Mouse (Mus musculus) adrenal gland (tissue): ENCODE results near the gene Vdr.

Experiments
- intact Hi-C: fragments of 180-260 bp; cut with DNase I; formaldehyde crosslinking; loops from one replicate; pipeline ENCODE4 v1.15.1; 2025

The Vdr gene

DNA sequence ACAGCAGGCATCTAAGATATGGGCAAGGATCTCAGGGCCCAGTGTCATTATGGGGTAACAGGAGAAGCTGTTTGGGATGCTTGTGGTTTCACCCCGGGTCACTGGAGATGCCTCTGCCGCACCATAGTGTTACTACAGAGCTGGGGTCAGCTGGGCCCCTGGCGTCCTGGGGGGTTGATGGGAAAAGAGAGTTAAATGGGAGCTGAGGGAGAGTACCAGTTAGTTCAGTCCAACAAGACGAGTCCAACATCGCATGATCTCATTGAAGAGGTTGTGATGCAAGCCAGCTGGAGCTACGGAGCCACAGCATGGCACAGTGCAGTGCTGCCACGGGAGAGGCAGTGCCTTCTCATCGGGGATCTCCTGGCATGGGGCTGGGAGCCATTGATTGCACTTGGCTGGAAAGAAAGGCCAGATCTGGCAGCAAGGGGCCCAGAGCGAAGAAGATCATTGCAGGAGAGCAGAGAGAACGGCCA lies 22.9 kb downstream of the Vdr start:
- intact Hi-C loops: no loop called here

DNA sequence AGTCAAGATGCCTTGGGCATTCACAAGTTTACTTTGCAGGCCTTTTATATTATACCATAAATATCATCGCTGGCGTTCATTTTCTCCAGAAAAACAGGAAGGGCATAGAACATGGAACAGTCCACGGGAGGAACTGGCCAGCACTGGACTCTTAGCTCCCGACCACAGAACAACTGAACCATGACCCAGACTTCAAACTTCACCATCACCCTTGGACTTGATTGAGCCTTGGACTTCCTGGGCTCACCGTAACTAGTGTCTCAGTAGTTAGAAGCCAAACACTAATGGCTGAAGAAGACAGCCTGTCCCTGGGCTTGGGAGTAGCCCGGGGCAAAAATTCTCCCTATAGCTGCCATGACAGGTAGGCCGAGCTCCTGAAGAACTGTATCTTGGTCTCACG lies 29.0 kb downstream of the Vdr start:
- intact Hi-C loops: no loop called here

DNA sequence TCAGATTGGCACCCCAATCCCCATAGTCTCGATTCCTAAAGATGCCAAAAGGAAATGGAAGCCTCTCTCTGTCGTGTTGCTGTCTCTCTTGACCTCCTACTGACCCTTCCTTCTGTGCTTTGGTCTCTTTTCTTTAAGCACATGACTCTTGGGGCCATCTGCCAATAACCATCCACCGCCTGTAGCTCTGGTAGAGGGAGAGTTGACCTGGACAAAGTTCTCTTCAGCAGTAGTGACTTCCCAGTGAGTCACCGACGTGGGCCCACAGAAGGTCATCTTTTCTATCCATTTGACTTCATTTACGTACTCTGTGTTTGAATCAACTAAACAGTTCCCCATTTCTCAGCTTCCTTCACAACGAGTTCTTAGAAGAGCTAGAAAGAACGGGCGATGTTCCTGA lies 30.0 kb downstream of the Vdr start:
- intact Hi-C loops: no loop called here

DNA sequence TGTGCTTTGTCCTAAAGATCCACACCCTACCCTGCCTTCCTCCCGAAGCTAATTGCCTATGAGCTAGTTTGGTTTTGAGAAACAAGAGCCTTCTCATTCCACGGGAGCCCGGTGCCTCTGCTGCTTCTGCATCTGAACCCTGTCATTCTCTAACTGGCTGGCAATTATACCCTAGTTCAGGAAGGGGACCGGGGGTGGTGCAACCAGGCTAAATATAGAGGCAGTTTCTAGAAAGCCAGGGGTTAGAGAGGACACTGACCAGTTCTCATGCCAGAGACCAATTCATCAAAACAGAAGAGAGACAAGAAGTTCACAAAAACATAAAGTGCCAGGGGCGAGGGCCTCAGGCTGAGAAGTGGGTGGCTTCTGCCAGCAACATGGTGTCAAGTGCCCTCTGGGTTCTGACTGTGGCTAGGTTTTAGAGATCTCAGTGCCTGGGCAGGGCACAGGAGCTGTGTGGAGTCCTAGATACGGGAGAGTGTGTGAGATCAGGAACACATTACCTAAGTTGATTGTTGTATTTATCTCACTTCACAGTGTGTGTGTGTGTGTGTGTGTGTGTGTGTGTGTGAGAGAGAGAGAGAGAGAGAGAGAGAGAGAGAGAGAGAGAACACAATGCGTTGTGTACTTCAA lies 31.6 kb downstream of the Vdr start:
- intact Hi-C loops: no loop called here

DNA sequence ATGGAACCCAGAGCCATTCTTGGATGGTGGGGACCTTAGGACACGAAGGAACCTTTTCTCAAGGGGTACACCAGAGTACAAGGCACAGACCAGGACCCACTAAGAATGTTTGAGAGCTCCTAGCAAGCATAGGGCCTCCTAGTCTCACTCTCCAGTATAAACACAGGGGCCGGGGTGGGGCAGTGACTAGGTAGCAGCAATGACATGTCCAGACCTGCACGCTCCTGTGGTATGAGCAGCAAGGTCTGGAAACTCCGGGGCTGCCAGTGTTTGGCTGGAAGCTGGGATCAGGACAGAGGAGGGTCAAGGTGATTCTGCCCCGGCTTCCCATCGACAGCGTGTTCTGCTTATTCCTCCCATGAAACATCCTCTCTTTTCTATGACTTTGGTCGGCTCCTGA lies 34.6 kb downstream of the Vdr start:
- intact Hi-C loops: no loop called here

DNA sequence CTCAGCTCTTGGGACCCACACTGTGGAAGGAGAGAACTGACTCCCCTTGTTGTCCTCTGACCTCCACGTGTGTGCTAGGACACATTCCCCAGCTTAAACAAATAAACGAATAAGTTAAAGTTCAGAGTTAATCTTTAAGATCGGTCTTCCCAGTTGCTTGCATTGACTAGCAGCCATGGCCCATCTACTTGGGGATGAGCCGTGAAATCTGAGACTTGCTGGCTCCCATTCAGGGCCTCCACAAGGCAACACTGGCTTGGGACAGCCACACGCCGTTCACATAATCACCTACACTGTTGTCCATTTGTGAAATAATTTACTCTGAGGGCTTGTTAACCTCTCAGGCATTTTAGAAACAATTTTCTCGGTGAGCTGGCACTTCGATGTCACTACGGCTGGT lies 36.7 kb downstream of the Vdr start:
- intact Hi-C loops: loop anchor here (5.0 kb wide), 1 partner anchor 79 kb away; no protein-coding TSS in a partner anchor

DNA sequence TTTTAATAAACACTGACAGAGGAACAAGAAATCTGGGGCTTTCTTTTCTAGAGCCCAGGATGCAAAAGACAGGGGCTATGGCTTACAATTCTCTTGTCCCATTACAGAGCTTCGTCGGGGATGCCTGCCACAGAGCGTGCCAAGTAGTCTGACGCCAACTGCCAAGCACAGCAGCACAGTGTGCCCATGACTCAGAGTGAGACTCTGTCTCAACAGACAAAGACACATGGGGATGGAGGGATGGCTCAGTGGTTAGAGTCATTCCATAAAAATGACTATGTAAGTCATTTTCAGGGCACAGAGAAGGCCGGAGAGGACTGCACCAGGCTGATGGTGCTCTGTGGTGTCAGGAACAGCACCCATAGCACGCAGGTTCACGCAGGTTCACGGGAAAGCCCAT lies 38.3 kb downstream of the Vdr start:
- intact Hi-C loops: loop anchor here (5.0 kb wide), 1 partner anchor 80 kb away; no protein-coding TSS in a partner anchor

DNA sequence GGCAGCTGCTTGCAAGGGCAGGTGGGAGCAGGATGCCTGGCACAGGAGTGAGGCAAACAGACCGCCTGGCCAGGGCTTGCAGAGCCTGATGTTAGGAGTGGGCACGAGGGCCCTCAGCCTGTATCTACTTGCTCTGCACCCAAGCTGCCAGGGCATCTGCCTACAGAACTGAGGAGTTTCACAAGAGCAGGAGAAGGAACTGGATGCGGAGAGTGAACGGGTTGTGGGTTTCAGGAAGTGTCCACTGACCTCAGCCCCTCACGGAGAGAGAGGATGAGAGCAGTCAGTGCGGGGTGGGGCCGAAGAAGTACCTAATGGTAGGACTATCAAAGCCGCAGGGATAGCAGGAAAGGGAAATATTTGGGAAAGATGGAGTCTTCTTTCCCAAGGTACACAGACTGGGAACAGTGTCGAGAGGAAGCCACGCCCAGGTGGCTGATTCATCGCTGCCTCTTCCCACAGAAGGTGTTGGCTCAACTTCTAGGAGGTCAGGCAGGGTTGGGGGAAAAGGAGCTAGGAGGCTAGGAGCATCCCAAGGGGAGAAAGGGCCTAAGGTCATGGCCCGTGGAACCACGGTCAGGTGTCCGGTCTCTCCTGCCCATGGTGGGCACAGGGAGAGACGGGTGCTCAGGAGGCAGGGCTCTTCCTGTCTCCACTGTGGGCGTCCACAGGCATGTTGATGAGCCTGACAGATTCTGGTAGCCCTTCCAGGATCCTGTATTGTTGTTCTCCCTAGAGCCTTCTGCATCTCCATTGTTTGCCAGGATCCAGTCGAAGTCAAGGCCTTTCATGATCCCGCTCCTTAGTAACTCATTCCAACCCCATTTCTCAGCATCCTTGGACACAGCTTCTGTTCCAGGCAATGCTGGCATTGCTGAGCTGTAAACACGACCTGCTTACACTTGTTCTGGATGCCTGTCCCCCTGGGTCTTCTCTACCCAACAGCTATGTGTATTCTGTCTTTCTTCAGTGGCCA lies 39.1 kb downstream of the Vdr start:
- intact Hi-C loops: loop anchor here (5.0 kb wide), 1 partner anchor 81 kb away; no protein-coding TSS in a partner anchor

DNA sequence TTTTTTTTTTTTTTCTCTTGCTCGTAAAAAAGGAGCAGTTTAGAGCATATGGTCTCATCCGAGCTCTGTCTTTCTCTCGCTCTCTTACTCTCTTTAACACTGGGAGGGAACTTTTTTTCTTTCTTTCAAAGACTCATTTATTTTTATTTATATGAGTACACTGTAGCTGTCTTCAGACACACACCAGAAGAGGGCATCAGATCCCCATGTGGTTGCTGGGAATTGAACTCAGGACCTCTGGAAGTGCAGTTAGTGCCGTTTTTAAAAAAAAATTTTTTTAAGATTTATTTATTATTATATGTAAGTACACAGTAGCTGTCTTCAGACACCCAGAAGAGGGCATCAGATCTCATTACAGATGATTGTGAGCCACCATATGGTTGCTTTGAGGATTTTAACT lies 40.3 kb downstream of the Vdr start:
- intact Hi-C loops: loop anchor here (5.0 kb wide), 1 partner anchor 82 kb away; no protein-coding TSS in a partner anchor

DNA sequence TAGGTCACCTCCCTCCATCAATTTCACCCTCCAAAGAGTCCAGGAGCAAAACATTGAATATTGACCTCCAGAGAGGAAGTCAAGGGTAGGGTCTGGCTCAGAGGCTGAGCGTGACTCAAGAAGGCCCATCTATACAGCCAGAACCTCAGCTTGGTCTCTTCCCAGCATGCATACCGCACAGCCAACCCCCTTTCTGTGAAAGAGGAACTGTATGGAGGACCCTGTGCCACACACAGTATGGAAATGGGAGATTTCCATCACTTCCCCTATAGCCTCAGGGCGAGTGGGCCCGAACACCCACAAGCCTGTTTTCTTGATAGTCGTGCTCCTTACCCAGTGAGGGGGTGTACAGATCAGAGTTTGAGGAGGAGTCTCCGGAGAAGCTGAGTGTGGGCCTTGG lies 41.4 kb downstream of the Vdr start:
- intact Hi-C loops: no loop called here

DNA sequence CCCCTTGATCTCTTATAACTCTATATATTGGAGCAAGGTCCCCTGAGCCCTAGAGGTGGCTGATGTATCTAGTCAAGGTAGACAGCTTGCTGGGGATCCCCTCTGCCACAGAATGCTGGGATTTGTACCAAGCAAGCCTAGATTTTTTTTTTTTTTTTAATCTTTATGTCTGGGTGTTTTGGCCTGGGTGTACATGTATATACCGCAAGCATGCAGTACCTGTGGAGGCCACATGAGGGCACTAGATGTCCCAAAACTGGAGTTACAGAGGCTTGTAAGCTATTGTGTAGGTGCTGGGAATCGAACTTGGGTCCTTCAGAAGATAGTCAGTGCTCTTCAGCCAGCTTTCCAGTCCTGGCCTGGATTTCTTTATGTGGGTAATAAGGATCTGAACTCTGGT lies 44.4 kb downstream of the Vdr start:
- intact Hi-C loops: no loop called here

DNA sequence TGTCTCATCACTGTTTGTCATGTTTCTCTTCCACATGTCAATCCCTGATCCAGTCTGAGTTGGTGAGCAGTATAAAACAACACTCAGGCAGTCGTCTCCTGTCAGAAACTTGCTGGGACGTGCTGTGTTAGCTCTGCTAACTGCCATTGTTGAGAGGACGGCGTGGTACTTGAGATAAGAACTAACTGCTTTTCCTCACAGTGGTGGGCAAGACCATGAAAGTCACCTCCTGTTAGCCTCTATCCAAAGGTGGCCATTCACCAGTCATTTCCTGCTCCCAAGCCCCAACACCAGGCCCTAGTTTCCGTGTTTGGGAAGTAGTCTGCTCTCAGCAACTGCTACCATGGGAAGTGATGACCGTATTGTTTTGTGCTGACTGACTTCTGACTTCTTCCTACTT lies 45.3 kb downstream of the Vdr start:
- intact Hi-C loops: no loop called here

DNA sequence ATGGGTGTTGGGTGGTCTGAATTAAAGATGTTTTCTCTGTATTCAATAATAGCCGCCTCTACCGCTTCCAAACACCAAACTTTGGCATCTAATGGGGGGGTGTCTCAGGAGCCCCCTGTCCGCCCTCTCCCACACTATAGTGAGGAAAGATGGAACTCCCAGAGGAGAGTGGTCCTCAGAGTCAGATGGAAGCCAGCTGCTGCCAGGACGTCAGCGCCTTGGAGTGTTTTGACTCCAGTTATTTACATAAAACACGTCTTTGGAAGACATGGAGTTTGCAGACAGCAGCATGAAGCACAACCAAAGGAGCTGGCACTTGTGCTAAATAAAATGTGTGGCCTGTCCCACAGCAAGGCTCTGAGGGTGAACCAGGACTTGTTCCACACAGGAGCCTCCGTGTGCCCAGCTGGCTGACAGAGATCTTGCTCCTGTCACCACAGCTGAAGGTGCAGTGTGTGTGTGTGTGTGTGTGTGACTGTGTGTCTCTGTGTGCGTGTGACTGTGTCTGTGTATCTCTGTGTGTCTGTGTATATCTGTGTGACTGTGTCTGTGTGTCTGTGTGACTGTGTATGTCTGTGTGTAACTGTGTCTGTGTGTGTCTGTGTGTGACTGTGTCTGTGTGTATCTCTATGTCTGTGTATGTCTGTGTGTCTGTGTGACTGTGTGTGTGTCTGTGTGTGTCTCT lies 45.9 kb downstream of the Vdr start:
- intact Hi-C loops: no loop called here

DNA sequence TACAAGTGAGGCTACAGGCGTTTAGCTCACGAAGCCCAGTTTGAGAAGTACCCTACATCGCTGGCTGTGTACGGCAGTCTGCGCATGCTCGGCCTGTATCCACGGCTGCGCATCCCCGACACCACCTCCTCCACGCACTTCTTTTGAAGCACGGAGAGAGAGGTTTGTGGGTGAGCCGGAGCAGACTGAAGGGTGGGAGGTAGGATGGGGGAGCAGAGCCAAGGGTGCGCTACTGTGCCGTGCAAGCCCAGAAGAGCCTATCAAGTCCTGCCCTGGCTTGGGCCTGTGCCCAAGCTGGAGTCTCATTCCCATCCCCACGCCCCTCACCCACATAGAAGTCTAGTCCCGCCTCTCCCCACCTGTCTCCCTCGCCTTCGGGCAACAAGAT lies 46.9 kb downstream of the Vdr start:
- intact Hi-C loops: no loop called here

DNA sequence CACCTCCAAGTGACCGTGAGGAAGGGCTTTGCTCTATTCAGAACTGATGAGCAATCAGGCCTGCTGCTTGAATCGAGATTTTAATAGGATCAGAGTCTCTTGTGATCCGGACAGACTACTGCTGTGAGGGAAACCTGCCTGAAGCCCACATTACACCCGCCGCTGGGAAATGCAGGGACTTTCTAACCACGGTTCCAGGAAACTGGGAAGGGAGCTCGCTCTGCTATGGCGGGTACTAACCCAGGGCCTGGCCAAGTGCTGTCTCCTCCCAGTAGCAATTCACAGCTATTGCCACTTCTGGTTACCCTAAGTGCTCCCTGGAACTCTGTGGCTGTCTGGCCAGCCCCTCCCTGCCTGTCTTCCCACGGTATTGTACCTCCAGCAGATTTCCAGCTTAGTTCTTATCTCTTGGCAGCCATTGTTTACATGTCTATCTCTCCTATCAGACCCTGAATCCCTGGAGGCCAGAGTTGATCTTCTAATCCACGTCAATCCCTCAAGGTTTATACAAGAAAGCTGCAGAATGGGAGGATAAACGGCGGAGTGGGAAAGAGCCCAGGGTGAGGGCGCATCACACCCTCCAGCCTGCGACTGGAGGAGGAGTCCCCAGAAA lies 47.4 kb downstream of the Vdr start:
- intact Hi-C loops: no loop called here

DNA sequence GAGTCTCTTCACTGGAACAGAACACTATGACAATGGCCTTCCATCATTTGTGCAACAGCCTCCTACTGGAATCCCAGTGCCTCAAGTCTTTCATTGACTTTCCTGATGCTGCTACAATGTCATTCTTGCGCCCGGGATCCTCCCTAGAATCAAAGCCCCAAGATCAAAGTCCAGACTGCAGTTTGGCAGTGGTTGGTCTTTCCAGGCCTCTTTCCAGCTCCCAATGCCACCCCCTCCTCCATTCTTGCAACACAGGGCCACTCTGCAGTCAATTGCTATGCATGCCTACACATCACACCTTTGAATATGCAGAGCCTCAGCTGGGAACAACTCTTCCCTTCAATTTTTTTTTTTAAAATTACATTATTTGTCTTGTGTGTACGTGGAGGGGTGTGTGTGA lies 50.1 kb downstream of the Vdr start:
- intact Hi-C loops: no loop called here

DNA sequence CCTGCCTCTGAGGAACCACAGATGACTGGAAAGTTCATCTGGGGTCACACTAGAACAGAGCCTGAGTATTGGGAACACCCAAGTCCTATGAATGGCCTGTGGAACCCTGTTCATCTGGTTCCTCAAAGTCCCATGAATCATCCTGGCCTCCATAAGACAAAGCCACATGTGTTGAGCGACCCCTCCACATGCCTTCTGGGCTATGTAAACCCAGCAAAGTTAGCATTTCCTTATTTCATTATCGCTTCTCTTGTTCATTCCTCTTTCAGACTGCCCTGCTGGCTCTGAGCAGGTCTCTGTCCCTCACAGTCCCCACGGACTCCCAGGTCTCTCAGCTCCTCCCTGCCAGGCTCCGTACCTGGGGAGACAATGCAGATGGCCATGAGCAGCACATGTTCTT lies 52.0 kb downstream of the Vdr start:
- intact Hi-C loops: loop anchor here (5.0 kb wide), 1 partner anchor 94 kb away; no protein-coding TSS in a partner anchor

DNA sequence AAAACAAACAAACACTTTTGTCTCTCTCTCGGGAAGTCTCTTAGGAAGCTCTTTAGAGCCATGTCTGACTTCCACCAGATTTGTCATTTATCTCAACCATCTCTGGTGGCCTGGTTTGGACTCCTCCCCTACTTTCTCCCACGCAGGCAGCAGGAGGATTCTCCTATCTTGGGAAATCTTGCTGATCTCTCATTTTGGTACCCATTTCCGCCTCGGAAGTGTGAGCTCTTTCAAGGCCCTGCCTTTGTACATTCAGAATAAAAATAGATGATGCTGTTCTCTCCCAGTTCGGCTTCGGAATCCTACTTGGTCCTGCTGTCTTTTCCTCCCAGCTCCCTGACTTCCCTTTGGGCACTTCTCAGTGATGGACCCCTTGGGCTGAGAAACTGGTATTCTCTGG lies 55.9 kb downstream of the Vdr start:
- intact Hi-C loops: no loop called here

DNA sequence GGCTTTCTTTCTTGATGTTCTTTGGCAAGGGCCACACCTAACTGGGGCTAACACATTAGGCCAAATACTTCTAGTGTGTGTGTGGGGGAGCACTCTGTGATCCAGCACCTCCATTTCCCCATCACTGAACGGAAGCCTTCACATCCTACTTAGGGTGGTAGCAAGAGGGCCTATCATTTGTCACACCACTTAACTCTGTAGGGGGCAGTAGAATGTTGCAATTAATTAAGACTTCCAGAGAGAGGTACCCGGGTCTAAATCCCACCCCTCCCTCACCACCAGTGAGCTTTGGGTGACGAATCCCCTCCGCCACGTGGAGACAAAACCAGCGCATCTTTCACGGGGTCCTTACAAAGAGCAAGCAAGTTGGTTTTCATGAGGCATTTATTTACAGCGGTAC lies 56.4 kb downstream of the Vdr start:
- intact Hi-C loops: no loop called here

DNA sequence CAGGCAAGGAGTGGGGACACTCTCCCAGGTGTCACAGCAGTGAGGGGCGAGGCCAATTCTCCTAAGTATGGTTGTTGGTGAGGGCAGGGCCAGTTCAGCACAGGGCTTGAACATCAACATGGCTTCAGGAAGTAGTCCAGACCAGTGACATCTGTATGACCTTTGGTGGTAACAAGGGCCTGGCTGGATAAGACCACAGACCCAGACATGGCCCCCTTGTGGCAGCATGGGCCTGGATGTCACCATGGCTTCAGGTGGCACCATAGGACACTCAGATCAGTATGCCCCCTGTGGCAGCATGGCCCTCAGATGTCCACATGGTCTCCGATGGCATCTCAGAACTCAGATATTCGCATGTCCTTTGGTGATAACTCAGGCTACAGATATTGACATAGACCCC lies 58.1 kb downstream of the Vdr start:
- intact Hi-C loops: no loop called here

DNA sequence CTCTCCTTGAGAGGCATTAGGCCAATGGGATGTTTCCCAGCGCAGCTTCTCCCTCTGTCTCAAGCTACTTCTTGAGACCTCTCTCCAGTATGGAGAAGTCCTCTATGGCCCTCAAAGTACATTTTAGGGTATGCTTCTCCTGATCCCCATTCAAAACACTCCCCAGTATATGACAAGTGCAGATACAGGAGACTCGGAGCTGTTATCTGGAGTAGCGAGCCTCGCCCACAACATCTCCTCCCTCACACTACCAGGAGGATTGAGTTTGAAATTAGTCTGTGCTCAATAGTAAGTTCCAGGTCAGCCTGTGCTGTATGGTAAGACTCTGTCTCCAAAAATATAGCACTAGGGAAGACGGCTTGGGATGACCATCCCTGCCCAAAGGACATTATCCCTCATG lies 59.4 kb downstream of the Vdr start:
- intact Hi-C loops: loop anchor here (2.0 kb wide), 1 partner anchor 132 kb away; no protein-coding TSS in a partner anchor
